Mouse (Mus musculus) intestine, postnatal 0 days (tissue): ENCODE measurements at regions not wholly inside any gene's neighbourhood (a gene's known extent, or its start where the extent isn't known, plus 50 kb on each side); places are given as distances from the start of the nearest gene placed in this dataset.
"Not testable (repeated sequence)": the region's sequence is repeated elsewhere in the genome, so short reads cannot be mapped to it uniquely, and the experiment has no call there.

Experiments used
- ATAC-seq: fragments of 200-750 bp; cut with Nextera tagmentation; 2 replicates; pipeline ENCODE4 v1.8.0; 2017; ENCODE audit warnings: mild to moderate bottlenecking, moderate TSS enrichment, moderate library complexity
- H3K27ac ChIP-seq: fragments of 300-500 bp; sonication (generic); 2 replicates; pipeline ENCODE4 v1.5.1; 2014; ENCODE audit warnings: mild to moderate bottlenecking, low read depth, low read length, moderate library complexity
- H3K27me3 ChIP-seq: fragments of 300-500 bp; sonication (generic); replicated peaks from 2 replicates; pipeline ENCODE4 v1.6.1; 2014; ENCODE audit warnings: low read length, mixed read lengths; ENCODE audit not compliant: control insufficient read depth, insufficient read depth
- H3K36me3 ChIP-seq: fragments of 300-500 bp; sonication (generic); 2 replicates; pipeline ENCODE4 v1.6.1; 2014; ENCODE audit warnings: mild to moderate bottlenecking, moderate library complexity; ENCODE audit not compliant: control insufficient read depth, insufficient read depth
- H3K4me1 ChIP-seq: fragments of 300-500 bp; sonication (generic); replicated peaks from 2 replicates; pipeline ENCODE4 v1.6.1; 2014; ENCODE audit warnings: antibody characterized with exemption, low read length, mixed read lengths; ENCODE audit not compliant: control insufficient read depth, insufficient read depth
- H3K4me2 ChIP-seq: fragments of 300-500 bp; sonication (generic); replicated peaks from 2 replicates; pipeline ENCODE4 v1.6.1; 2014; ENCODE audit warnings: low read depth, mild to moderate bottlenecking, moderate library complexity
- H3K4me3 ChIP-seq: fragments of 300-500 bp; sonication (generic); 2 replicates; pipeline ENCODE4 v1.5.1; 2014; ENCODE audit warnings: low read depth, low read length
- H3K9ac ChIP-seq: fragments of 300-500 bp; sonication (generic); 2 replicates; pipeline ENCODE4 v1.6.1; 2014; ENCODE audit warnings: mild to moderate bottlenecking, low read depth, low read length
- H3K9me3 ChIP-seq: fragments of 300-500 bp; sonication (generic); 2 replicates; pipeline ENCODE4 v1.6.1; 2016; ENCODE audit warnings: mixed run types; ENCODE audit not compliant: control insufficient read depth
- CTCF ChIP-seq: sonication (generic); IDR thresholded peaks from 2 replicates; pipeline ENCODE4 v1.5.1; 2016; ENCODE audit warnings: low read depth, mild to moderate bottlenecking, control low read depth, antibody characterized with exemption, moderate library complexity
- WGBS: fragments of 180-500 bp; shearing (Covaris S2); extraction: QIAGEN DNeasy Blood & Tissue Kit; methylation state at CpG from one replicate; pipeline ENCODE4 v1.1.7; 2014; 5-methylcytosine and 5-hydroxymethylcytosine counted together

- no peaks in the 10 kb centered on the region for H3K4me1 ChIP-seq
- H3K4me2 ChIP-seq = no peak overlapping the region
- H3K9me3 ChIP-seq = no peaks in the 10 kb centered on the region
- ATAC-seq = no peak
- H3K27me3 ChIP-seq = no peaks in the 10 kb centered on the region
- WGBS = 49% methylated on average over 7 of the region's 7 CpGs
- H3K4me3 ChIP-seq = no peak overlapping the region
- no peaks in the 10 kb centered on the region for H3K36me3 ChIP-seq
- no peak overlapping the region for H3K27ac ChIP-seq
- no peak overlapping the region for H3K9ac ChIP-seq
- no peak for TF ChIP-seq CTCF
Observed at GRCm38 (mm10) chr5:63534197-63534596, 114.7 kb upstream of the Nwd2 start.

DNA sequence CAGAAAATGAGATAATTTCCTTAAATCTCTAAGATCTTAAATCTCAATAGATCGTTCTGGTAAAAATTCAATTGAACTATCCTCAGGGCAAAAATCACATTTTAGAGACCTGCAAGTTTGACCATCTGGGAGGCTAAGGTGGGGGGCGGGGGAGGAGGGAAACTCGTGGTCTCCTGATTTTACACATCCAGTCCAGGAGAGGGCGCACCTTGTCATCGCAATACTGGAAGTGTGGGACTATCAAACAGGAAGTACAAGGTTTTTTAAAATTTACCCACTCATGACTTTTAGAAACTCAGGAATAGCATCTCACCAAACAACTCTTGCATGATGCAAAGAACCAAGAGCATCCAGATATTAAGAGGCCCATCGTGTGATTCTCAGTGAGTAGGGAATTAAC, 108.4 kb upstream of the Nwd2 start:
- H3K4me1 ChIP-seq = no peaks in the 10 kb centered on the region
- H3K27ac ChIP-seq = no peak overlapping the region
- no peak overlapping the region for H3K4me3 ChIP-seq
- H3K27me3 ChIP-seq = no peaks in the 10 kb centered on the region
- no peaks in the 10 kb centered on the region for H3K36me3 ChIP-seq
- no peak overlapping the region for H3K4me2 ChIP-seq
- peak; percentile 27 for TF ChIP-seq CTCF
- no peak for ATAC-seq
- no peaks in the 10 kb centered on the region for H3K9me3 ChIP-seq
- no peak overlapping the region for H3K9ac ChIP-seq
- 87% methylated on average over 6 of the region's 6 CpGs for WGBS

DNA sequence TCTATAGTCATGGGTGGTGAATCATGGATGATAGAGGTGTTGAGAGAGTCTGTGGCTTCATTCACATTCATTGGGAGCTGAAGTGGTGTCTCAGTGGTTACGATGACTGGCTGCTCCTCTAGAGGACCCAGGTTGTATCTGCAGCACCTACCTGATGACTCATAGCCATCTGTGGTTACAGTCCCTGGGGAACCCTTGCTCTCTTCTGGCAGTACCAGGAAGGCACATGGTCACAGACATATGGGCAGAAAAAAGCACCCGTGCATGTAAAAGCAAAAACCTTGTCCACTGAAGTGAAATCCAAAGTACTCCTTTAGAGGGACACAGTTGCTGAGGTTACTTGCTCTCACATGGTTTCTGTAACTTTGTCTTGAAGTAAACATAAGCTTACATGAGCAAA, 103.4 kb upstream of the Nwd2 start:
- WGBS = 91% methylated on average over 2 of the region's 2 CpGs
- Histone ChIP-seq H3K36me3 (no peaks in the 10 kb centered on the region), H3K27ac (no peak overlapping the region), H3K4me2 (no peak overlapping the region), H3K27me3 (no peaks in the 10 kb centered on the region), H3K9ac (no peak overlapping the region), H3K4me3 (no peak overlapping the region), H3K4me1 (no peaks in the 10 kb centered on the region), H3K9me3 (no peaks in the 10 kb centered on the region)
- ATAC-seq = no peak
- no peak for TF ChIP-seq CTCF

DNA sequence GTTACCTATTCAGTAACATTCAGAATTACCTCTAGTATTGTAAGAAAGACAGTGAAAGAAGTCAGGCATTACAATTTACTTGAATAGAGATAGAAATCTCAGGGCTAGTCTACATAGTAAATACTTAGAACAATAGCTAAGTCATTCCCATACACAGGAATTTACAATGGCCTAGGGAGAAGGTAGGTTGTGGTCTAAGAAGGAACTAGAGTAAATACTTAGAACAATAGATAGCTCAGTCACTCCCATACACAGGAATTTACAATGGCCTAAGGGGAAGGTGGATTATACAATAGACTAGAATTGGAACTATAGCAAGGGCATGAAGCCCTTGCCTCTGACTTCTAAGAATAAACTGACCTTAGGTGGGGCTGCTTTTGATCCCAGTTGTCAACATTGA, 83.0 kb upstream of the Nwd2 start:
- H3K27ac ChIP-seq, H3K27me3 ChIP-seq, H3K4me3 ChIP-seq, H3K9ac ChIP-seq, H3K4me2 ChIP-seq, H3K4me1 ChIP-seq, H3K36me3 ChIP-seq, ATAC-seq, H3K9me3 ChIP-seq: not testable (repeated sequence)

DNA sequence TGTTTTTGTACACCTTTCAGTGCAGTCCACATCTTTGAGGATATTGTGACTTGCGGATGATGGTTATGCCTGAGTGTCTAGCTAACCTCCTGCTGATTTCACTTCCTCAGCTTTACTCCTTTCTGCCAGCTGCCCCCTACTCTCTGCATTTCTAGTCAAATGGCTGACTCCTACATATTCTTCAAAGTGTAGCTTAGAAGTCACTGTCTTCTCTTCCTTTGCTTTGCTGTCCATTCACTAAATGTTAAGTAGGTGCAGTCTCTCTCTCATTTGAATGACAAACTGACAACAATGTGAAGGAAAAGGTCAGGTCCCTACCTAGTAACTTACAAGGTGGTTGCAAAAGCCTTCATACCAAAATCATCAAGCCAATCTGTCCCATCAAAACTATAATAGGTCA, 73.5 kb upstream of the Nwd2 start:
- Histone ChIP-seq H3K36me3 (no peaks in the 10 kb centered on the region), H3K4me1 (no peaks in the 10 kb centered on the region), H3K9me3 (no peaks in the 10 kb centered on the region), H3K4me2 (no peak overlapping the region), H3K27me3 (no peaks in the 10 kb centered on the region), H3K9ac (no peak overlapping the region), H3K4me3 (no peak overlapping the region), H3K27ac (no peak overlapping the region)
- 90% methylated on average over 1 of the region's 1 CpGs for WGBS
- no peak for TF ChIP-seq CTCF
- no peak for ATAC-seq

- no peak overlapping the region for H3K9ac ChIP-seq
- 51% methylated on average over 2 of the region's 2 CpGs for WGBS
- H3K4me3 ChIP-seq = no peak overlapping the region
- no peak for TF ChIP-seq CTCF
- H3K4me2 ChIP-seq = no peak overlapping the region
- H3K27me3 ChIP-seq = no peaks in the 10 kb centered on the region
- no peaks in the 10 kb centered on the region for H3K36me3 ChIP-seq
- no peaks in the 10 kb centered on the region for H3K9me3 ChIP-seq
- no peak for ATAC-seq
- H3K27ac ChIP-seq = no peak overlapping the region
- H3K4me1 ChIP-seq = no peaks in the 10 kb centered on the region
Observed at GRCm38 (mm10) chr5:63579409-63579808, 69.5 kb upstream of the Nwd2 start.

GRCm38 (mm10) chr5:63587051-63587450, 61.9 kb upstream of the Nwd2 start:
- no peak for TF ChIP-seq CTCF
- 54% methylated on average over 4 of the region's 4 CpGs for WGBS
- H3K4me3 ChIP-seq = no peak overlapping the region
- no peak overlapping the region for H3K4me2 ChIP-seq
- no peak for ATAC-seq
- H3K27me3 ChIP-seq = no peaks in the 10 kb centered on the region
- no peak overlapping the region for H3K27ac ChIP-seq
- no peaks in the 10 kb centered on the region for H3K36me3 ChIP-seq
- H3K9me3 ChIP-seq = no peaks in the 10 kb centered on the region
- no peak overlapping the region for H3K9ac ChIP-seq
- H3K4me1 ChIP-seq = no peaks in the 10 kb centered on the region
